Mouse (Mus musculus) CH12.LX (cell line): ENCODE results near the gene 4930447C04Rik. TPM values are rescaled to one million over a fixed set of nuclear protein-coding genes. Genes with fewer than 3 reads are reported as not detected.

Experiments used
- DNase-seq: peaks from one replicate; pipeline ENCODE4 v3.0.0-alpha.2; 2013; ENCODE audit errors: extremely low read depth
- H3K27ac ChIP-seq: 2 replicates; pipeline ENCODE4 v1.5.1; 2012; ENCODE audit warnings: low read depth, mild to moderate bottlenecking, control low read depth, moderate library complexity; ENCODE audit not compliant: insufficient read depth
- H3K27me3 ChIP-seq: replicated peaks from 2 replicates; pipeline ENCODE3; 2012; ENCODE audit warnings: inconsistent platforms
- H3K36me3 ChIP-seq, 2 experiments: replicated peaks in 1 of 2; 2 replicates each; pipeline versions ENCODE3 to v1.6.1; 2012; ENCODE audit warnings: inconsistent platforms in 1 of 2, low read length in 1 of 2, mild to moderate bottlenecking in 1 of 2, mixed read lengths in 1 of 2, moderate library complexity in 1 of 2; ENCODE audit not compliant: control insufficient read depth in 1 of 2, insufficient read depth in 1 of 2
- H3K4me1 ChIP-seq, 2 experiments: 2 replicates each; pipeline ENCODE4 v1.6.1; 2012; ENCODE audit warnings: inconsistent platforms in 1 of 2, moderate library complexity in 1 of 2; ENCODE audit not compliant: insufficient read depth in 2 of 2, control insufficient read depth in 1 of 2
- H3K4me2 ChIP-seq: 2 replicates; pipeline ENCODE4 v1.6.1; 2012; ENCODE audit warnings: low read depth, mild to moderate bottlenecking, control low read depth; ENCODE audit not compliant: poor library complexity, insufficient read depth, severe bottlenecking
- H3K4me3 ChIP-seq, 3 experiments: fragments of 150-350 bp in 1 of 3; sonication (generic) in 1 of 3; replicated peaks in 1 of 3; 2 replicates each; pipeline versions ENCODE3 to v1.5.1; 2011 to 2012; ENCODE audit warnings: low read depth in 2 of 3, low read length in 2 of 3, mild to moderate bottlenecking in 2 of 3, moderate library complexity in 2 of 3, control low read depth in 1 of 3, improper control_type of control experiment in 1 of 3, inconsistent platforms in 1 of 3, mixed read lengths in 1 of 3; ENCODE audit not compliant: poor library complexity in 1 of 3
- H3K79me2 ChIP-seq: replicated peaks from 2 replicates; pipeline ENCODE4 v1.6.1; 2012; ENCODE audit warnings: mild to moderate bottlenecking, moderate library complexity; ENCODE audit not compliant: control insufficient read depth, poor library complexity, insufficient read depth, severe bottlenecking; ENCODE audit errors: extremely low read depth
- H3K9ac ChIP-seq: 2 replicates; pipeline ENCODE4 v1.6.1; 2012; ENCODE audit warnings: low read depth, mild to moderate bottlenecking, control low read depth, moderate library complexity; ENCODE audit not compliant: insufficient read depth
- H3K9me3 ChIP-seq: replicated peaks from 2 replicates; pipeline ENCODE3; 2012; ENCODE audit warnings: low read length, inconsistent platforms, mixed read lengths
- BHLHE40 ChIP-seq: IDR thresholded peaks from 2 replicates; pipeline ENCODE4 v1.6.1; 2011; ENCODE audit warnings: mild to moderate bottlenecking, low read depth, low read length, improper control_type of control experiment
- CHD1 ChIP-seq: IDR thresholded peaks from 2 replicates; pipeline ENCODE4 v1.6.1; 2012; ENCODE audit warnings: low read depth, low read length, improper control_type of control experiment, inconsistent platforms
- CHD2 ChIP-seq: IDR thresholded peaks from 2 replicates; pipeline ENCODE4 v1.6.1; 2011; ENCODE audit warnings: low read length, improper control_type of control experiment
- CTCF ChIP-seq, 2 experiments: IDR thresholded peaks in 1 of 2; conservative IDR thresholded peaks in 1 of 2; 2 replicates each; pipeline ENCODE4 v1.5.1; 2011 to 2012; ENCODE audit warnings: low read depth in 2 of 2, low read length in 2 of 2, improper control_type of control experiment in 1 of 2, inconsistent platforms in 1 of 2, mild to moderate bottlenecking in 1 of 2, moderate library complexity in 1 of 2
- E2F4 ChIP-seq: IDR thresholded peaks from 2 replicates; pipeline ENCODE4 v1.6.1; 2011; ENCODE audit warnings: low read depth, low read length, improper control_type of control experiment; ENCODE audit not compliant: insufficient replicate concordance
- ELF1 ChIP-seq: IDR thresholded peaks from 2 replicates; pipeline ENCODE4 v1.6.1; 2014; ENCODE audit warnings: low read depth, mild to moderate bottlenecking, inconsistent platforms, low read length, improper control_type of control experiment
- ETS1 ChIP-seq: conservative IDR thresholded peaks from 2 replicates; pipeline ENCODE4 v1.6.1; 2012; ENCODE audit warnings: low read depth, mild to moderate bottlenecking, inconsistent platforms, low read length, improper control_type of control experiment, moderate library complexity
- HCFC1 ChIP-seq: IDR thresholded peaks from 2 replicates; pipeline ENCODE4 v1.6.1; 2012; ENCODE audit warnings: low read depth, mild to moderate bottlenecking, inconsistent platforms, low read length, improper control_type of control experiment
- IRF4 ChIP-seq: IDR thresholded peaks from 2 replicates; pipeline ENCODE4 v1.6.1; 2014; ENCODE audit warnings: low read depth, mild to moderate bottlenecking, inconsistent platforms, low read length, improper control_type of control experiment
- JUN ChIP-seq: IDR thresholded peaks from 2 replicates; pipeline ENCODE4 v1.6.1; 2011; ENCODE audit warnings: low read depth, mild to moderate bottlenecking, low read length, improper control_type of control experiment, moderate library complexity; ENCODE audit not compliant: insufficient read depth
- JUND ChIP-seq: conservative IDR thresholded peaks from 2 replicates; pipeline ENCODE4 v1.6.1; 2011; ENCODE audit warnings: low read depth, low read length, improper control_type of control experiment
- KAT2A ChIP-seq: IDR thresholded peaks from 2 replicates; pipeline ENCODE4 v1.6.1; 2012; ENCODE audit warnings: low read length, improper control_type of control experiment, inconsistent platforms; ENCODE audit not compliant: insufficient replicate concordance
- MAFK ChIP-seq: IDR thresholded peaks from 2 replicates; pipeline ENCODE4 v1.6.1; 2011; ENCODE audit warnings: low read length, improper control_type of control experiment; ENCODE audit not compliant: insufficient replicate concordance
- MAX ChIP-seq: IDR thresholded peaks from 2 replicates; pipeline ENCODE4 v1.6.1; 2011; ENCODE audit warnings: low read length, improper control_type of control experiment
- MAZ ChIP-seq: IDR thresholded peaks from 2 replicates; pipeline ENCODE4 v1.6.1; 2012; ENCODE audit warnings: low read depth, mild to moderate bottlenecking, inconsistent platforms, low read length, improper control_type of control experiment, moderate library complexity
- MEF2A ChIP-seq: IDR thresholded peaks from 2 replicates; pipeline ENCODE4 v1.6.1; 2014; ENCODE audit warnings: low read depth, mild to moderate bottlenecking, inconsistent platforms, low read length, improper control_type of control experiment, borderline replicate concordance
- MXI1 ChIP-seq: IDR thresholded peaks from 2 replicates; pipeline ENCODE4 v1.6.1; 2011; ENCODE audit warnings: mild to moderate bottlenecking, low read depth, low read length, improper control_type of control experiment
- MYC ChIP-seq: IDR thresholded peaks from 2 replicates; pipeline ENCODE4 v1.6.1; 2011; ENCODE audit warnings: low read depth, mild to moderate bottlenecking, improper control_type of control experiment, low read length
- NELFE ChIP-seq: IDR thresholded peaks from 2 replicates; pipeline ENCODE4 v1.6.1; 2011; ENCODE audit warnings: low read depth, low read length, improper control_type of control experiment
- NRF1 ChIP-seq: IDR thresholded peaks from 2 replicates; pipeline ENCODE4 v1.6.1; 2014; ENCODE audit warnings: low read depth, mild to moderate bottlenecking, inconsistent platforms, low read length, improper control_type of control experiment, moderate library complexity
- PAX5 ChIP-seq: IDR thresholded peaks from 2 replicates; pipeline ENCODE4 v1.6.1; 2012; ENCODE audit warnings: low read length, inconsistent platforms, mixed read lengths
- POLR2A ChIP-seq: IDR thresholded peaks from 2 replicates; pipeline ENCODE4 v1.6.1; 2011; ENCODE audit warnings: low read depth, mild to moderate bottlenecking, improper control_type of control experiment, low read length
- POLR2AphosphoS2 ChIP-seq: IDR thresholded peaks from 2 replicates; pipeline ENCODE4 v1.6.1; 2011; ENCODE audit warnings: low read depth, low read length, improper control_type of control experiment
- RAD21 ChIP-seq: IDR thresholded peaks from 2 replicates; pipeline ENCODE4 v1.6.1; 2011; ENCODE audit warnings: low read depth, mild to moderate bottlenecking, low read length, improper control_type of control experiment, moderate library complexity
- RCOR1 ChIP-seq: conservative IDR thresholded peaks from 2 replicates; pipeline ENCODE4 v1.6.1; 2012; ENCODE audit warnings: low read depth, mild to moderate bottlenecking, inconsistent platforms, low read length, improper control_type of control experiment
- SIN3A ChIP-seq: IDR thresholded peaks from 2 replicates; pipeline ENCODE4 v1.6.1; 2012; ENCODE audit warnings: low read length, improper control_type of control experiment, inconsistent platforms
- SMC3 ChIP-seq: IDR thresholded peaks from 2 replicates; pipeline ENCODE4 v1.6.1; 2011; ENCODE audit warnings: low read depth, low read length, improper control_type of control experiment
- TBP ChIP-seq: conservative IDR thresholded peaks from 2 replicates; pipeline ENCODE4 v1.6.1; 2011; ENCODE audit warnings: low read depth, low read length, improper control_type of control experiment
- TCF12 ChIP-seq: IDR thresholded peaks from 2 replicates; pipeline ENCODE4 v1.6.1; 2014; ENCODE audit warnings: low read depth, mild to moderate bottlenecking, inconsistent platforms, low read length, improper control_type of control experiment
- UBTF ChIP-seq: IDR thresholded peaks from 2 replicates; pipeline ENCODE4 v1.6.1; 2012; ENCODE audit warnings: low read depth, mild to moderate bottlenecking, inconsistent platforms, low read length, improper control_type of control experiment, moderate library complexity
- USF1 ChIP-seq: IDR thresholded peaks from 2 replicates; pipeline ENCODE4 v1.6.1; 2014; ENCODE audit warnings: low read depth, mild to moderate bottlenecking, inconsistent platforms, low read length, improper control_type of control experiment
- USF2 ChIP-seq: conservative IDR thresholded peaks from 2 replicates; pipeline ENCODE4 v1.6.1; 2011; ENCODE audit warnings: low read depth, low read length, improper control_type of control experiment
- ZC3H11A ChIP-seq: IDR thresholded peaks from 2 replicates; pipeline ENCODE4 v1.6.1; 2012; ENCODE audit warnings: low read depth, mild to moderate bottlenecking, inconsistent platforms, low read length, improper control_type of control experiment
- ZMIZ1 ChIP-seq: IDR thresholded peaks from 2 replicates; pipeline ENCODE4 v1.6.1; 2012; ENCODE audit warnings: low read depth, mild to moderate bottlenecking, inconsistent platforms, low read length, improper control_type of control experiment
- ZNF384 ChIP-seq: IDR thresholded peaks from 2 replicates; pipeline ENCODE4 v1.6.1; 2012; ENCODE audit warnings: low read depth, low read length, improper control_type of control experiment, inconsistent platforms
- dilution Hi-C: fragments of 300-500 bp; cut with MboI; formaldehyde crosslinking; loops from 2 replicates; pipeline ENCODE4 v1.14.3; 2020; ENCODE audit warnings: low sequenced_read_pairs; ENCODE audit not compliant: extremely low pct_unique_long_range_greater_than_20kb, extremely low pct_ligation_motif_present
- in situ Hi-C: fragments of 300-500 bp; cut with MboI; formaldehyde crosslinking; loops from 3 replicates; pipeline ENCODE4 v1.14.3; 2019; ENCODE audit warnings: low sequenced_read_pairs, low pct_ligation_motif_present, low pct_unique_long_range_greater_than_20kb, mixed read lengths
- polyA plus RNA-seq: library from polyadenylated mRNA; unstranded; fragments of >175 nt; gene quantifications from 2 replicates; pipeline ENCODE4 v1.2.1, GENCODE M21; 2012; ENCODE audit warnings: low read depth; ENCODE audit not compliant: insufficient read length
- total RNA-seq, 2 experiments: library from RNA; depleted of rRNA; stranded (reverse); fragments of 300-350 nt in 1 of 2; fragments of >200 nt in 1 of 2; gene quantifications; 2 replicates each; pipeline ENCODE4 v1.2.3; 2012 to 2014

The 4930447C04Rik gene
- total and polyA plus RNA-seq, 3 experiments, result 0.52 to 0.89 (median 0.74) TPM

GRCm38 (mm10) chr12:72953858-72954257 lies 13.3 kb upstream of the 4930447C04Rik start:
- dilution Hi-C loops, result no loop called here

DNA sequence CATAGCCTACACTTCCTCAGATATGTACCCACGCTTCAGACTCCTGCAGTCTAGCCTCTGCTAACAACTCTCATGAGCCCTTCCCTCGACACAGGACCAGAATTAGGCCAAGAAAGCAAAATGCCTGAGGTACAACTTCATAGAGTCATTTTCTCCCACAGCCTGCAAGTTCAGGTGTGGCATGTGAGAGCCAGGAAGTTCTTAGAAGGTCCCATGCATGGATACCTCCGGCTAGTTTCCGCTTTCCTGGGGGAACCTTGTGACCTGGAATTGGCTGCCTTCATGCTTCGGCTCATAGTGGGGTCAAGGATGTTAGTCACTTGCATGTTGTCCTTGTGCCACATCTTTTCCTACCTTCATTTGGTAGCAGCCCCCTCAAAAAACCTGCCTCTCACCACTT lies 12.5 kb upstream of the 4930447C04Rik start:
- TF ChIP-seq TCF12 (peak; percentile 23; the same call in 1 of the 2 replicates), E2F4 (no peak), ZMIZ1 (0 out of 2 replicates have a peak, but pooled peaks have one; percentile 0), ELF1 (0 out of 2 replicates have a peak, but pooled peaks have one; percentile 18), HCFC1 (peak; percentile 29; the same call in 1 of the 2 replicates), MEF2A (0 out of 2 replicates have a peak, but pooled peaks have one; percentile 14), MAZ (no peak)
- DNase-seq, result peak; percentile 62
- H3K79me2 ChIP-seq, result peaks cover 19% of the 10 kb centered on the region
- peak overlapping the region; percentile 73 for H3K27ac ChIP-seq
- peak overlapping the region; percentile 83 for H3K9ac ChIP-seq
- in situ Hi-C loops, result no loop called here
- peaks cover 15 to 53% of the 10 kb centered on the region in 2 experiments; a peak in 3 of 4 replicates for H3K4me1 ChIP-seq
- H3K27me3 ChIP-seq, result no peaks in the 10 kb centered on the region
- no peaks in the 10 kb centered on the region for H3K9me3 ChIP-seq
- H3K4me3 ChIP-seq, result peak overlapping the region; percentile 61 to 79 (median 78)
- dilution Hi-C loops, result no loop called here
- peak overlapping the region; percentile 54 for H3K4me2 ChIP-seq
- H3K36me3 ChIP-seq, result peaks cover 20 to 27% of the 10 kb centered on the region in 2 experiments

More at GRCm38 (mm10) chr12:72953858-72954257, 13.3 kb upstream of the 4930447C04Rik start:
- peak; percentile 81 for DNase-seq
- H3K9ac ChIP-seq, result peak overlapping the region; percentile 83
- peak overlapping the region; percentile 61 to 79 (median 78) for H3K4me3 ChIP-seq
- peaks cover 18 to 22% of the 10 kb centered on the region in 2 experiments for H3K36me3 ChIP-seq
- H3K4me2 ChIP-seq, result peak overlapping the region; percentile 54
- peak; percentile 18; the same call in 1 of the 2 replicates for TF ChIP-seq MAFK
- no peak for TF ChIP-seq CTCF (conservative IDR thresholded peaks at IDR 0.05 in 1 of 2, IDR thresholded peaks at IDR 0.05 in 1 of 2; ENCODE audit: low read depth in 2 of 2, low read length in 2 of 2)
- TF ChIP-seq ZMIZ1, result peak; percentile 53
- peak; percentile 86 for TF ChIP-seq TBP
- no peak; the same call in 1 of the 2 replicates for TF ChIP-seq ZNF384
- TF ChIP-seq CHD1, result peak; percentile 92; the same call in 1 of the 2 replicates
- peak; percentile 65 for TF ChIP-seq BHLHE40
- TF ChIP-seq HCFC1, result no peak; the same call in none of the 2 replicates
- TF ChIP-seq PAX5, result no peak
- no peak for TF ChIP-seq RAD21
- no peak for TF ChIP-seq JUND
- peak; percentile 80 for TF ChIP-seq MAX
- peak; percentile 41; the same call in 1 of the 2 replicates for TF ChIP-seq NRF1
- peak; percentile 96 for TF ChIP-seq MEF2A
- peak; percentile 68 for TF ChIP-seq USF1
- TF ChIP-seq NELFE, result peak; percentile 59
- TF ChIP-seq ELF1, result 0 out of 2 replicates have a peak, but pooled peaks have one; percentile 28
- TF ChIP-seq ZC3H11A, result no peak
- no peak for TF ChIP-seq USF2
- TF ChIP-seq POLR2A, result peak; percentile 65
- TF ChIP-seq MYC, result peak; percentile 89
- TF ChIP-seq RCOR1, result no peak
- no peak for TF ChIP-seq POLR2AphosphoS2
- no peak for TF ChIP-seq UBTF
- TF ChIP-seq IRF4, result 0 out of 2 replicates have a peak, but pooled peaks have one; percentile 28
- no peak for TF ChIP-seq E2F4
- TF ChIP-seq ETS1, result peak; percentile 79
- peak; percentile 74 for TF ChIP-seq TCF12
- TF ChIP-seq MXI1, result peak; percentile 87
- no peak for TF ChIP-seq JUN
- TF ChIP-seq MAZ, result peak; percentile 53; the same call in 1 of the 2 replicates
- TF ChIP-seq KAT2A, result no peak
- TF ChIP-seq SMC3, result no peak
- TF ChIP-seq SIN3A, result peak; percentile 77
- no peak for TF ChIP-seq CHD2
- TF ChIP-seq, all 38 proteins: peak for 19
- peaks cover 18 to 61% of the 10 kb centered on the region in 2 experiments for H3K4me1 ChIP-seq
- H3K27ac ChIP-seq, result peak overlapping the region; percentile 75
- H3K9me3 ChIP-seq, result no peaks in the 10 kb centered on the region
- in situ Hi-C loops, result no loop called here
- peaks cover 19% of the 10 kb centered on the region for H3K79me2 ChIP-seq
- H3K27me3 ChIP-seq, result no peaks in the 10 kb centered on the region
